28 mouse cellular contexts compared by ENCODE assay signal in genomic region chr7:82939536-82939935, GRCm38 (mm10).
"Had no signal": no experiment of that assay in that cellular context is flagged by ENCODE, and none has a peak within 500 bp of the region (broad histone marks: within the 10 kb centered on the region; RNA-seq: fewer than 3 reads in every experiment).

No protein-coding gene starts in this region.

- H3K4me3 ChIP-seq: gastrocnemius, adult 2 months; heart, adult 2 months; heart, embryonic 13.5 days; heart, embryonic 15.5 days; hindbrain, embryonic 10.5 days; hindbrain, embryonic 12.5 days; intestine, embryonic 15.5 days; kidney, embryonic 15.5 days; limb, embryonic 13.5 days; limb, embryonic 15.5 days; liver, embryonic 12.5 days had no signal

- H3K4me1 ChIP-seq: hindbrain, embryonic 12.5 days; intestine, embryonic 15.5 days; kidney, embryonic 15.5 days; liver, embryonic 12.5 days had no signal

- H3K4me2 ChIP-seq: heart, embryonic 11.5 days; heart, embryonic 13.5 days; heart, embryonic 15.5 days; hindbrain, embryonic 12.5 days; hindbrain, embryonic 14.5 days; intestine, embryonic 15.5 days; kidney, embryonic 15.5 days; limb, embryonic 13.5 days; limb, embryonic 15.5 days; liver, embryonic 12.5 days had no signal

- H3K9ac ChIP-seq: heart, embryonic 13.5 days; heart, embryonic 15.5 days; hindbrain, embryonic 12.5 days; hindbrain, embryonic 14.5 days; intestine, embryonic 15.5 days; kidney, embryonic 15.5 days; limb, embryonic 13.5 days; limb, embryonic 15.5 days; liver, embryonic 12.5 days; liver, embryonic 14.5 days had no signal

- H3K27ac ChIP-seq: gastrocnemius, adult 2 months; heart, adult 2 months; heart, embryonic 13.5 days; heart, embryonic 15.5 days; hindbrain, embryonic 10.5 days; hindbrain, embryonic 12.5 days; hindbrain, embryonic 14.5 days; intestine, embryonic 15.5 days; kidney, embryonic 15.5 days; kidney, postnatal 0 days; limb, embryonic 13.5 days; limb, embryonic 15.5 days; liver, embryonic 12.5 days; liver, embryonic 14.5 days had no signal

- H3K9me3 ChIP-seq: heart, embryonic 15.5 days; hindbrain, embryonic 10.5 days; hindbrain, embryonic 12.5 days; intestine, embryonic 15.5 days; kidney, embryonic 15.5 days; limb, embryonic 13.5 days; limb, embryonic 15.5 days; liver, embryonic 12.5 days had no signal

- H3K36me3 ChIP-seq: heart, embryonic 13.5 days; heart, embryonic 15.5 days; hindbrain, embryonic 10.5 days; hindbrain, embryonic 12.5 days; intestine, embryonic 15.5 days; kidney, embryonic 15.5 days; limb, embryonic 13.5 days; limb, embryonic 15.5 days; liver, embryonic 12.5 days had no signal

- ATAC-seq: hindbrain, embryonic 16.5 days; inflammation-experienced regulatory T-cells, adult 6 months; intestine, embryonic 15.5 days; intestine, postnatal 0 days; liver, embryonic 12.5 days had no signal

- H3K27me3 ChIP-seq: heart, embryonic 13.5 days; heart, embryonic 15.5 days; hindbrain, embryonic 12.5 days; intestine, embryonic 15.5 days; kidney, embryonic 15.5 days; limb, embryonic 13.5 days; limb, embryonic 15.5 days; liver, embryonic 12.5 days had no signal

- DNase-seq: gastrocnemius, adult 2 months; gastrocnemius, postnatal 10 days; gastrocnemius, postnatal 25 days; heart, adult 2 months; heart, postnatal 4 days; kidney, adult 2 months; kidney, adult 9 months; kidney, postnatal 14 days; kidney, postnatal 36 days; layer of hippocampus, adult 9-11 months; layer of hippocampus, postnatal 36 days; left cerebral cortex, postnatal 4 days had no signal
